Mouse (Mus musculus) heart, adult 2 months (tissue): ENCODE measurements around the gene BC003965. TPM values are rescaled to one million over a fixed set of nuclear protein-coding genes. Genes with fewer than 3 reads are reported as not detected.

Source experiments
- DNase-seq, 2 experiments: peaks; one replicate each; pipeline ENCODE4 v3.0.0; 2021
- H3K27ac ChIP-seq: fragments of 200-600 bp; 2 replicates; pipeline ENCODE4 v1.8.1; 2022
- H3K27me3 ChIP-seq: fragments of 200-500 bp; 2 replicates; pipeline ENCODE4 v1.6.1; 2012; ENCODE audit warnings: mild to moderate bottlenecking, low read length, inconsistent platforms, mixed read lengths; ENCODE audit not compliant: control insufficient read depth, insufficient read depth
- H3K36me3 ChIP-seq: fragments of 200-500 bp; 2 replicates; pipeline ENCODE4 v1.6.1; 2012; ENCODE audit warnings: low read length, inconsistent platforms; ENCODE audit not compliant: control insufficient read depth, insufficient read depth
- H3K4me1 ChIP-seq: fragments of 200-500 bp; 2 replicates; pipeline ENCODE4 v1.6.1; 2011; ENCODE audit warnings: low read length; ENCODE audit not compliant: control insufficient read depth, insufficient read depth
- H3K4me3 ChIP-seq: fragments of 200-600 bp; 2 replicates; pipeline ENCODE4 v1.8.1; 2022
- H3K79me2 ChIP-seq: fragments of 200-500 bp; replicated peaks from 2 replicates; pipeline ENCODE4 v1.6.1; 2012; ENCODE audit warnings: mild to moderate bottlenecking, inconsistent platforms, low read length, moderate library complexity, mixed read lengths; ENCODE audit not compliant: control insufficient read depth, insufficient read depth
- H3K9ac ChIP-seq: fragments of 200-500 bp; 2 replicates; pipeline ENCODE4 v1.6.1; 2012; ENCODE audit warnings: low read depth, mild to moderate bottlenecking, control low read depth, inconsistent platforms, low read length, mixed read lengths
- CTCF ChIP-seq: fragments of 200-600 bp; IDR thresholded peaks from 2 replicates; pipeline ENCODE4 v1.8.1; 2022; ENCODE audit warnings: antibody characterized with exemption, mild to moderate bottlenecking, moderate library complexity
- EP300 ChIP-seq: fragments of 200-500 bp; IDR thresholded peaks from 2 replicates; pipeline ENCODE4 v1.6.1; 2011; ENCODE audit warnings: low read depth, low read length, control low read depth; ENCODE audit not compliant: insufficient read depth
- POLR2A ChIP-seq: fragments of 200-500 bp; IDR thresholded peaks from 2 replicates; pipeline ENCODE4 v1.6.1; 2011; ENCODE audit warnings: mild to moderate bottlenecking, low read depth, low read length, control low read depth; ENCODE audit not compliant: insufficient read depth
- WGBS: fragments of 180-500 bp; shearing (Covaris S2); methylation state at CpG from one replicate; pipeline ENCODE4 v1.1.7; 2018; 5-methylcytosine and 5-hydroxymethylcytosine counted together
- intact Hi-C: fragments of 180-260 bp; cut with DNase I; formaldehyde crosslinking; loops from one replicate; pipeline ENCODE4 v1.15.1; 2025
- polyA plus RNA-seq: library from polyadenylated mRNA; depleted of rRNA; stranded (reverse); fragments of >200 nt; gene quantifications from 2 replicates; pipeline ENCODE4 v1.2.3, GENCODE M21; 2012
- total RNA-seq, 2 experiments: library from RNA; stranded (reverse); gene quantifications; 2 replicates each; pipeline ENCODE4 v1.2.3; 2021

The BC003965 gene
- total and polyA plus RNA-seq, 3 experiments, result 12.1 to 22.2 (median 20.8) TPM

- intact Hi-C loops, result no loop called here
- H3K27ac ChIP-seq, result no peak overlapping the region
- no peaks in the 10 kb centered on the region for H3K79me2 ChIP-seq
- no peaks in the 10 kb centered on the region for H3K27me3 ChIP-seq
- H3K4me1 ChIP-seq, result no peaks in the 10 kb centered on the region
- WGBS, result 87% methylated on average over 3 of the region's 3 CpGs
- no peaks in the 10 kb centered on the region for H3K36me3 ChIP-seq
- no peak overlapping the region for H3K4me3 ChIP-seq
- no peak for DNase-seq
- TF ChIP-seq CTCF (no peak), EP300 (no peak), POLR2A (no peak)
- no peak overlapping the region for H3K9ac ChIP-seq
Measured at GRCm38 (mm10) chr17:25164770-25165169, 19.6 kb upstream of the BC003965 start.

GRCm38 (mm10) chr17:25165970-25166671 lies 18.2 kb upstream of the BC003965 start:
- intact Hi-C loops, result no loop called here
- no peaks in the 10 kb centered on the region for H3K36me3 ChIP-seq
- DNase-seq, result no peak
- no peaks in the 10 kb centered on the region for H3K4me1 ChIP-seq
- H3K27ac ChIP-seq, result no peak overlapping the region
- no peak for TF ChIP-seq EP300
- no peak for TF ChIP-seq CTCF
- no peak for TF ChIP-seq POLR2A
- H3K27me3 ChIP-seq, result no peaks in the 10 kb centered on the region
- 51% methylated on average over 6 of the region's 6 CpGs for WGBS
- no peak overlapping the region for H3K9ac ChIP-seq
- H3K4me3 ChIP-seq, result no peak overlapping the region
- H3K79me2 ChIP-seq, result no peaks in the 10 kb centered on the region

GRCm38 (mm10) chr17:25169706-25170105 lies 14.6 kb upstream of the BC003965 start:
- TF ChIP-seq POLR2A (no peak), EP300 (no peak), CTCF (no peak)
- Histone ChIP-seq H3K27ac (no peak overlapping the region), H3K79me2 (no peaks in the 10 kb centered on the region), H3K36me3 (no peaks in the 10 kb centered on the region), H3K9ac (no peak overlapping the region), H3K4me3 (no peak overlapping the region), H3K27me3 (no peaks in the 10 kb centered on the region), H3K4me1 (no peaks in the 10 kb centered on the region)
- no peak for DNase-seq
- WGBS, result 79% methylated on average over 2 of the region's 2 CpGs
- intact Hi-C loops, result no loop called here

- H3K4me3 ChIP-seq, result no peak overlapping the region
- WGBS, result 79% methylated on average over 3 of the region's 3 CpGs
- intact Hi-C loops, result no loop called here
- H3K9ac ChIP-seq, result no peak overlapping the region
- no peak overlapping the region for H3K27ac ChIP-seq
- no peak for TF ChIP-seq POLR2A
- no peak for TF ChIP-seq EP300
- no peak for TF ChIP-seq CTCF
- no peaks in the 10 kb centered on the region for H3K4me1 ChIP-seq
- H3K27me3 ChIP-seq, result no peaks in the 10 kb centered on the region
- H3K36me3 ChIP-seq, result no peaks in the 10 kb centered on the region
- DNase-seq, result no peak
- H3K79me2 ChIP-seq, result no peaks in the 10 kb centered on the region
Measured at GRCm38 (mm10) chr17:25172558-25172957, 11.8 kb upstream of the BC003965 start.

- Histone ChIP-seq H3K4me1 (no peaks in the 10 kb centered on the region), H3K9ac (no peak within 1 kb of the TSS), H3K79me2 (no peaks in the 10 kb centered on the region), H3K4me3 (no peak within 1 kb of the TSS), H3K27me3 (no peaks in the 10 kb centered on the region), H3K36me3 (no peaks in the 10 kb centered on the region), H3K27ac (no peak within 1 kb of the TSS)
- 67% methylated on average over 9 of the region's 9 CpGs for WGBS
- intact Hi-C loops, result no loop called here
- DNase-seq, result no peak
- no peak for TF ChIP-seq EP300
- TF ChIP-seq CTCF, result no peak
- TF ChIP-seq POLR2A, result no peak
Measured at GRCm38 (mm10) chr17:25175411-25175810, 8.9 kb upstream of the BC003965 start, which contains the start of gene Gm38655. Gene Gm38655, minus strand, starts transcription at chr17:25175471.

GRCm38 (mm10) chr17:25183232-25183631 lies 1.1 kb upstream of the BC003965 start:
- no peaks in the 10 kb centered on the region for H3K27me3 ChIP-seq
- no peak overlapping the region for H3K27ac ChIP-seq
- intact Hi-C loops, result loop anchor here (5.0 kb wide), 1 partner anchor 166 kb away; the partner anchor contains the start of genes Cramp1l and Ift140
- H3K9ac ChIP-seq, result no peak overlapping the region
- H3K4me3 ChIP-seq, result no peak overlapping the region
- DNase-seq, result no peak
- H3K36me3 ChIP-seq, result no peaks in the 10 kb centered on the region
- no peaks in the 10 kb centered on the region for H3K79me2 ChIP-seq
- TF ChIP-seq POLR2A, result no peak
- no peak for TF ChIP-seq EP300
- no peak for TF ChIP-seq CTCF
- peaks cover 5% of the 10 kb centered on the region for H3K4me1 ChIP-seq
